In genomic region chr6:99187415-99187814, GRCm38 (mm10) we compare ENCODE assay signal across 18 mouse cellular contexts.
DNase-seq lines count a peak whose midpoint lies in the region; ATAC-seq and TF ChIP-seq lines count a peak whose summit lies in the region.
"Had no signal": no experiment of that assay in that cellular context is flagged by ENCODE, and none has a peak within 500 bp of the region (broad histone marks: within the 10 kb centered on the region; RNA-seq: fewer than 3 reads in every experiment).

No protein-coding gene starts in this region.

- no peak for TF ChIP-seq POLR2A in CH12.LX (IDR thresholded peaks at IDR 0.05; ENCODE audit: low read depth, low read length)

- no peak for TF ChIP-seq CTCF in CH12.LX (conservative IDR thresholded peaks at IDR 0.05 in 1 of 2, IDR thresholded peaks at IDR 0.05 in 1 of 2; ENCODE audit: low read depth in 2 of 2, low read length in 2 of 2)

- 0 out of 2 replicates have a peak overlapping the region, but pooled peaks have one; percentile 67 for H3K9ac ChIP-seq in heart, embryonic 13.5 days
- peak overlapping the region; percentile 72 for H3K9ac ChIP-seq in CH12.LX (ENCODE audit: insufficient read depth, low read depth)
- H3K9ac ChIP-seq: embryonic facial prominence, embryonic 15.5 days; hindbrain, embryonic 15.5 days had no signal

- no peaks in the 10 kb centered on the region for H3K36me3 ChIP-seq in heart, embryonic 13.5 days
- H3K36me3 ChIP-seq in CH12.LX (replicated peaks in 1 of 2; ENCODE audit: control insufficient read depth in 1 of 2, insufficient read depth in 1 of 2, low read length in 1 of 2), result peaks cover 2 to 4% of the 10 kb centered on the region in 2 experiments
- H3K36me3 ChIP-seq: embryonic facial prominence, embryonic 15.5 days; forebrain, embryonic 10.5 days; hindbrain, embryonic 15.5 days had no signal

- H3K27me3 ChIP-seq in heart, embryonic 13.5 days (replicated peaks), result no peaks in the 10 kb centered on the region
- H3K27me3 ChIP-seq in CH12.LX (replicated peaks), result no peaks in the 10 kb centered on the region
- H3K27me3 ChIP-seq: embryonic facial prominence, embryonic 15.5 days had no signal

- in situ Hi-C loops in CH12.LX (cut with MboI; ENCODE audit: low pct_ligation_motif_present, low pct_unique_long_range_greater_than_20kb, low sequenced_read_pairs), result loop anchor here (10.0 kb wide), 1 partner anchor 133 kb away; no protein-coding TSS in a partner anchor

- dilution Hi-C loops in CH12.LX (cut with MboI; ENCODE audit: extremely low pct_ligation_motif_present, extremely low pct_unique_long_range_greater_than_20kb, low sequenced_read_pairs), result no loop called here

- no peak overlapping the region for H3K4me3 ChIP-seq in heart, embryonic 13.5 days
- H3K4me3 ChIP-seq in CH12.LX (replicated peaks in 1 of 3; ENCODE audit: low read depth in 2 of 3, low read length in 2 of 3, poor library complexity in 1 of 3), result peak overlapping the region in 2 of 3 experiments; percentile 23 to 31
- H3K4me3 ChIP-seq: embryonic facial prominence, embryonic 15.5 days; erythroblast, embryonic 14.5 days; forebrain, embryonic 10.5 days; gastrocnemius, adult 2 months; hindbrain, embryonic 15.5 days had no signal

- H3K79me2 ChIP-seq in CH12.LX (replicated peaks; ENCODE audit: control insufficient read depth, extremely low read depth, insufficient read depth, poor library complexity, severe bottlenecking), result peaks cover 15% of the 10 kb centered on the region

- TF ChIP-seq RAD21 in CH12.LX (IDR thresholded peaks at IDR 0.05; ENCODE audit: low read depth, low read length), result no peak

- H3K27ac ChIP-seq in heart, embryonic 13.5 days (replicated peaks), result 0 out of 2 replicates have a peak overlapping the region, but pooled peaks have one; percentile 65
- H3K27ac ChIP-seq in CH12.LX (ENCODE audit: insufficient read depth, low read depth), result peak overlapping the region; percentile 99
- H3K27ac ChIP-seq: embryonic facial prominence, embryonic 15.5 days; gastrocnemius, adult 2 months; hindbrain, embryonic 15.5 days had no signal

- no peak for ATAC-seq in heart, embryonic 13.5 days (ENCODE audit: extremely low read depth, insufficient number of reproducible peaks, low FRiP score, low TSS enrichment)
- ATAC-seq in granulocyte monocyte progenitor cell, adult 5-6 weeks (replicated peaks; ENCODE audit: poor library complexity, severe bottlenecking), result peak; percentile 13; the same call in 1 of the 2 replicates
- ATAC-seq in megakaryocyte progenitor cell, adult 5-6 weeks (replicated peaks; ENCODE audit: poor library complexity), result no peak
- ATAC-seq: forebrain, embryonic 14.5 days; intestine, embryonic 16.5 days had no signal

- no peak overlapping the region for H3K4me2 ChIP-seq in heart, embryonic 13.5 days
- H3K4me2 ChIP-seq in CH12.LX (ENCODE audit: insufficient read depth, low read depth, poor library complexity, severe bottlenecking), result peak overlapping the region; percentile 80
- H3K4me2 ChIP-seq: embryonic facial prominence, embryonic 15.5 days; hindbrain, embryonic 15.5 days had no signal

- peak; percentile 81 for TF ChIP-seq EP300 in CH12.LX (IDR thresholded peaks at IDR 0.05; ENCODE audit: low read length)

- H3K4me1 ChIP-seq in heart, embryonic 13.5 days, result peaks cover 54% of the 10 kb centered on the region
- H3K4me1 ChIP-seq in CH12.LX (ENCODE audit: control insufficient read depth in 1 of 2, insufficient read depth in 2 of 2), result peaks cover 23 to 49% of the 10 kb centered on the region in 2 experiments
- H3K4me1 ChIP-seq: embryonic facial prominence, embryonic 15.5 days had no signal

- WGBS in heart, embryonic 13.5 days, result 69% methylated on average over 2 of the region's 2 CpGs

- no peaks in the 10 kb centered on the region for H3K9me3 ChIP-seq in heart, embryonic 13.5 days
- H3K9me3 ChIP-seq in CH12.LX (replicated peaks; ENCODE audit: low read length), result no peaks in the 10 kb centered on the region
- H3K9me3 ChIP-seq: embryonic facial prominence, embryonic 15.5 days; forebrain, embryonic 10.5 days; G1E; hindbrain, embryonic 15.5 days had no signal

- DNase-seq in heart, adult 8-10 months (ENCODE audit: low spot score), result no peak
- DNase-seq in CH12.LX (ENCODE audit: extremely low read depth), result peak; percentile 18
- no peak for DNase-seq in natural killer cell, adult 2 months (ENCODE audit: low spot score in 2 of 2)
- DNase-seq: adrenal gland, postnatal 10 days; cerebellum, adult 2 months; cerebellum, postnatal 10 days; embryo, embryonic 11 days; gastrocnemius, adult 2 months had no signal

TF ChIP-seq in CH12.LX, 34 proteins besides CTCF, POLR2A, EP300 and RAD21:
- TF ChIP-seq BHLHE40 (IDR thresholded peaks at IDR 0.05; ENCODE audit: low read depth, low read length), result peak; percentile 24; the same call in 1 of the 2 replicates
- TF ChIP-seq MEF2A (IDR thresholded peaks at IDR 0.05; ENCODE audit: borderline replicate concordance, low read depth, low read length), result no peak
- TF ChIP-seq PAX5 (IDR thresholded peaks at IDR 0.05; ENCODE audit: low read length), result no peak
- TF ChIP-seq ETS1 (conservative IDR thresholded peaks at IDR 0.05; ENCODE audit: low read depth, low read length), result no peak; the same call in 1 of the 2 replicates
- no peak for TF ChIP-seq MAX (IDR thresholded peaks at IDR 0.05; ENCODE audit: low read length)
- peak; percentile 48; the same call in 1 of the 2 replicates for TF ChIP-seq TBP (conservative IDR thresholded peaks at IDR 0.05; ENCODE audit: low read depth, low read length)
- TF ChIP-seq SIN3A (IDR thresholded peaks at IDR 0.05; ENCODE audit: low read length), result peak; percentile 47; the same call in 1 of the 2 replicates
- 0 out of 2 replicates have a peak, but pooled peaks have one; percentile 31 for TF ChIP-seq ZNF384 (IDR thresholded peaks at IDR 0.05; ENCODE audit: low read depth, low read length)
- TF ChIP-seq CHD2 (IDR thresholded peaks at IDR 0.05; ENCODE audit: low read length), result no peak
- TF ChIP-seq USF2 (conservative IDR thresholded peaks at IDR 0.05; ENCODE audit: low read depth, low read length), result no peak
- TF ChIP-seq RCOR1 (conservative IDR thresholded peaks at IDR 0.05; ENCODE audit: low read depth, low read length), result 0 out of 2 replicates have a peak, but pooled peaks have one; percentile 1
- no peak for TF ChIP-seq ELF1 (IDR thresholded peaks at IDR 0.05; ENCODE audit: low read depth, low read length)
- TF ChIP-seq IRF4 (IDR thresholded peaks at IDR 0.05; ENCODE audit: low read depth, low read length), result peak; percentile 74
- TF ChIP-seq TCF12 (IDR thresholded peaks at IDR 0.05; ENCODE audit: low read depth, low read length), result 0 out of 2 replicates have a peak, but pooled peaks have one; percentile 9
- no peak for TF ChIP-seq MAZ (IDR thresholded peaks at IDR 0.05; ENCODE audit: low read depth, low read length)
- no peak for TF ChIP-seq JUND (conservative IDR thresholded peaks at IDR 0.05; ENCODE audit: low read depth, low read length)
- TF ChIP-seq MYC (IDR thresholded peaks at IDR 0.05; ENCODE audit: low read depth, low read length), result 0 out of 2 replicates have a peak, but pooled peaks have one; percentile 25
- no peak for TF ChIP-seq ZC3H11A (IDR thresholded peaks at IDR 0.05; ENCODE audit: low read depth, low read length)
